Mouse (Mus musculus): ENCODE data around the gene Ets2.

DNA sequence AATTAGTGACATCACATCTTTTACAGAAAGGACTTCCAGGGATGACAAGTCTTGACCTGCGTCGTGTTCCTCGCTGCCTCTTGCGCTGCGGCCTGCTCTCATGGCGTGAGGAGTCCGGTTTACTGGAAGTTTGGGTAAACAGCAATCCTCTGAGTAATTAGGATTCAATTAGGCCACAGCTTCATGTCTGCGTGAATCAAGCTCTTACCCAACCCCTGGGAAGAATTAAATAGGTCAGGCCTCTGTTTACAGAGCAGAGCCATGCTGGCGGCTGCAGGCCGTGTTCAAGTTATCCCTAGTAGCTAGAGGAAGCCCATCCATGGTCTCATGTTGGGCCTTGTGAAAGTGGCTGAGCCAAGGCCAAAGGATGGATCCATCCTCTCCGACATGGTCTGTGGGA is 39.5 kb downstream of the Ets2 start:
- TF ChIP-seq CTCF (IDR thresholded peaks at IDR 0.05; ENCODE audit: extremely low read depth, insufficient read depth, low read length) (no peak), POLR2A (IDR thresholded peaks at IDR 0.05; ENCODE audit: extremely low read depth, insufficient read depth, low read length) (no peak)
